Mouse (Mus musculus): Measurements from ENCODE around the gene Scamp3.

GRCm38 (mm10) chr3:89163643-89164245 lies 13.5 kb upstream of the Scamp3 start:
- TF ChIP-seq FLI1 (IDR thresholded peaks at IDR 0.05; ENCODE audit: low read length) (no peak), GATA1 (IDR thresholded peaks at IDR 0.05; ENCODE audit: borderline replicate concordance, low read length) (no peak)
